ENCODE assay signal across 13 mouse cellular contexts in the genomic region with DNA sequence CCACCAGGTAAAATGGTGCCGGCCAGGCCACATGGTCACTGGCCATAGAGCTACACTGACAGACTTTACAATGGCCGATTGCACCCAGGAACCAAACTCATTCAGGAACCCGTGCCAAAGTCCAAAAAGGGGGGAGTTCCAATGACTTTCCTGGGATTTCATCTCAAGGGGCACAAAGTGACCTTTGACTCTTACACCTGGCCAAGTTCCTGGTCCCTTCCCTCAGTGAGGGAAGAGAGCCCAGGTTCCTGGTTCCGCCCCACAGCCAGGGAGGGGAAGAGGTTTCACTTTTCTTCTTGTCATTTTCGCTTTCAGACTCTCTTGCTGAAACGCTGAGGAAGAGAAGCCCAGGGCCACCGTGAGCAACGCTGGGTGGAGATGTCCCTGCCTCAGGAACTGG. TPM values are rescaled to one million over a fixed set of nuclear protein-coding genes. Genes with fewer than 3 reads are reported as not detected.
A peak's percentile ranks its signal among the peaks of the same experiment; 100 is the strongest.
DNase-seq lines count a peak whose midpoint lies in the region; ATAC-seq and TF ChIP-seq lines count a peak whose summit lies in the region.
"Had no signal": no experiment of that assay in that cellular context is flagged by ENCODE, and none has a peak within 500 bp of the region (broad histone marks: within the 10 kb centered on the region; RNA-seq: fewer than 3 reads in every experiment).

TSS of gene Slco2a1 (plus strand) at position 251 of the 400 bp plus-strand sequence.

- no peaks in the 10 kb centered on the region for H3K9me3 ChIP-seq in kidney, embryonic 15.5 days (replicated peaks)
- H3K9me3 ChIP-seq in stomach, embryonic 16.5 days (replicated peaks; ENCODE audit: control insufficient read depth, low read length), result no peaks in the 10 kb centered on the region
- no peaks in the 10 kb centered on the region for H3K9me3 ChIP-seq in forebrain, embryonic 12.5 days

- no peak for TF ChIP-seq CTCF in spleen, adult 2 months (IDR thresholded peaks at IDR 0.05; ENCODE audit: extremely low read depth, insufficient read depth, insufficient read length, insufficient replicate concordance)

- no peak for TF ChIP-seq POLR2A in spleen, adult 2 months (IDR thresholded peaks at IDR 0.05; ENCODE audit: low read depth, low read length)

- peak; percentile 81 for DNase-seq in kidney, adult 11 months
- no peak for DNase-seq in spleen, adult 2 months (ENCODE audit: low read depth in 1 of 2, low spot score in 2 of 2)
- no peak for DNase-seq in spleen, postnatal 4 days (ENCODE audit: low spot score in 2 of 2)
- peak; percentile 73 for DNase-seq in kidney, postnatal 14 days
- no peak for DNase-seq in urinary bladder, postnatal 36 days (ENCODE audit: low spot score in 2 of 2)
- DNase-seq: B cell, adult 2 months; heart, postnatal 4 days; thymus, postnatal 4 days had no signal

- ATAC-seq in kidney, embryonic 15.5 days (replicated peaks; ENCODE audit: low FRiP score), result no peak
- ATAC-seq in stomach, embryonic 16.5 days (ENCODE audit: insufficient read depth, low FRiP score), result no peak
- ATAC-seq in forebrain, embryonic 12.5 days (ENCODE audit: low FRiP score), result no peak

- H3K27me3 ChIP-seq in kidney, embryonic 15.5 days, result peaks cover 4% of the 10 kb centered on the region; the same call in 1 of the 2 replicates
- no peaks in the 10 kb centered on the region for H3K27me3 ChIP-seq in spleen, adult 2 months (ENCODE audit: control insufficient read depth, insufficient read depth, low read length)
- no peaks in the 10 kb centered on the region for H3K27me3 ChIP-seq in stomach, embryonic 16.5 days (ENCODE audit: control insufficient read depth, insufficient read depth, low read length)
- H3K27me3 ChIP-seq in forebrain, embryonic 12.5 days, result no peaks in the 10 kb centered on the region

- no peak within 1 kb of the TSS for H3K4me3 ChIP-seq in kidney, embryonic 15.5 days (replicated peaks)
- H3K4me3 ChIP-seq in spleen, adult 2 months (ENCODE audit: extremely low read depth, insufficient read depth, insufficient read length), result no peak within 1 kb of the TSS
- no peak within 1 kb of the TSS for H3K4me3 ChIP-seq in stomach, embryonic 16.5 days (replicated peaks; ENCODE audit: low read length)
- H3K4me3 ChIP-seq in forebrain, embryonic 12.5 days (replicated peaks), result no peak within 1 kb of the TSS
- H3K4me3 ChIP-seq: layer of hippocampus, adult 2 months had no signal

- WGBS in kidney, embryonic 15.5 days, result 77% methylated on average over 8 of the region's 8 CpGs
- 61% methylated on average over 8 of the region's 8 CpGs for WGBS in spleen, adult 2 months
- 76% methylated on average over 8 of the region's 8 CpGs for WGBS in stomach, embryonic 16.5 days
- 86% methylated on average over 8 of the region's 8 CpGs for WGBS in forebrain, embryonic 12.5 days

- no peak within 1 kb of the TSS for H3K9ac ChIP-seq in kidney, embryonic 15.5 days
- no peak within 1 kb of the TSS for H3K9ac ChIP-seq in stomach, embryonic 16.5 days (ENCODE audit: low read length)
- H3K9ac ChIP-seq in forebrain, embryonic 12.5 days, result no peak within 1 kb of the TSS

- H3K4me1 ChIP-seq in kidney, embryonic 15.5 days, result peaks cover 9% of the 10 kb centered on the region; the same call in 1 of the 2 replicates
- H3K4me1 ChIP-seq in spleen, adult 2 months (ENCODE audit: control insufficient read depth, insufficient read depth, insufficient read length), result no peaks in the 10 kb centered on the region
- no peaks in the 10 kb centered on the region for H3K4me1 ChIP-seq in stomach, embryonic 16.5 days (ENCODE audit: control insufficient read depth, insufficient read depth, low read length)
- peaks cover 19% of the 10 kb centered on the region; the same call in 1 of the 2 replicates for H3K4me1 ChIP-seq in forebrain, embryonic 12.5 days

- H3K36me3 ChIP-seq in kidney, embryonic 15.5 days, result no peaks in the 10 kb centered on the region
- H3K36me3 ChIP-seq in spleen, adult 2 months (ENCODE audit: control insufficient read depth, insufficient read depth, low read length), result no peaks in the 10 kb centered on the region
- no peaks in the 10 kb centered on the region for H3K36me3 ChIP-seq in stomach, embryonic 16.5 days (ENCODE audit: control insufficient read depth, insufficient read depth, low read length)
- no peaks in the 10 kb centered on the region for H3K36me3 ChIP-seq in forebrain, embryonic 12.5 days (replicated peaks)

- no peak within 1 kb of the TSS for H3K27ac ChIP-seq in kidney, embryonic 15.5 days
- H3K27ac ChIP-seq in spleen, adult 2 months (ENCODE audit: insufficient read depth, low read length), result no peak within 1 kb of the TSS
- H3K27ac ChIP-seq in stomach, embryonic 16.5 days (ENCODE audit: low read length), result no peak within 1 kb of the TSS
- no peak within 1 kb of the TSS for H3K27ac ChIP-seq in forebrain, embryonic 12.5 days
- H3K27ac ChIP-seq: layer of hippocampus, adult 2 months; macrophage had no signal

- no peak within 1 kb of the TSS for H3K4me2 ChIP-seq in kidney, embryonic 15.5 days
- H3K4me2 ChIP-seq in stomach, embryonic 16.5 days (ENCODE audit: low read depth, low read length), result no peak within 1 kb of the TSS
- H3K4me2 ChIP-seq in forebrain, embryonic 12.5 days, result no peak within 1 kb of the TSS

RNA-seq across cellular contexts. Expression of gene Slco2a1, which starts in this region (rescaled TPM):
- polyA plus RNA-seq in kidney, embryonic 15.5 days (2015; fragmentation: Nextera tagmentation; extraction: Ambion mirVana), result 4.6 and 5.6 TPM in 2 replicates
- polyA plus RNA-seq in spleen, adult 2 months (2012; rRNA removed), result 57.0 and 67.5 TPM in 2 replicates
- 11.8 and 14.5 TPM in 2 replicates for polyA plus RNA-seq in stomach, embryonic 16.5 days (2015; fragmentation: Nextera tagmentation; extraction: Ambion mirVana)
- 0.29 and 0.68 TPM in 2 replicates for polyA plus RNA-seq in forebrain, embryonic 12.5 days (2016; fragmentation: Nextera tagmentation; extraction: Ambion mirVana)
- polyA plus RNA-seq: macrophage had no signal

Comparison
In these comparisons a context has a peak if more than half of its experiments do, and no peak if none do; other contexts are left out.
1. DNase-seq: peak in kidney, adult 11 months (single experiment) and kidney, postnatal 14 days (single experiment); none in spleen, adult 2 months (0 of 2), spleen, postnatal 4 days (0 of 2) and urinary bladder, postnatal 36 days (0 of 2).